Mouse (Mus musculus): ENCODE results near the gene Cerk.

GRCm38 (mm10) chr15:86171316-86171715 lies 14.6 kb downstream of the Cerk start:
- no peak for TF ChIP-seq CTCF (IDR thresholded peaks at IDR 0.05; ENCODE audit: insufficient read depth, low read depth, low read length)
- TF ChIP-seq POLR2A (IDR thresholded peaks at IDR 0.05; ENCODE audit: insufficient read depth, low read depth, low read length) = no peak
